Mouse (Mus musculus) G1E (cell line): ENCODE results near the gene Arrdc2. TPM values are rescaled to one million over a fixed set of nuclear protein-coding genes. Genes with fewer than 3 reads are reported as not detected.

Experiments used
- ATAC-seq: 2 replicates; pipeline ENCODE4 v1.8.0; 2016; ENCODE audit warnings: mild to moderate bottlenecking; ENCODE audit not compliant: insufficient number of reproducible peaks, poor library complexity, low FRiP score, severe bottlenecking; ENCODE audit errors: extremely low read depth
- DNase-seq: peaks from one replicate; pipeline ENCODE4 v3.0.0; 2012; ENCODE audit warnings: low spot score
- H3K27me3 ChIP-seq: 2 replicates; pipeline ENCODE4 v1.6.1; 2012; ENCODE audit warnings: mild to moderate bottlenecking, low read length, inconsistent platforms; ENCODE audit not compliant: insufficient read depth
- H3K36me3 ChIP-seq: replicated peaks from 2 replicates; pipeline ENCODE3; 2012; ENCODE audit warnings: mild to moderate bottlenecking, inconsistent platforms
- H3K4me1 ChIP-seq: 2 replicates; pipeline ENCODE4 v1.6.1; 2012; ENCODE audit warnings: low read depth, low read length, inconsistent platforms, mixed read lengths; ENCODE audit not compliant: insufficient read depth
- H3K4me3 ChIP-seq: 2 replicates; pipeline ENCODE4 v1.5.1; 2012; ENCODE audit warnings: low read depth, mild to moderate bottlenecking, inconsistent platforms, low read length, moderate library complexity, mixed read lengths
- H3K9me3 ChIP-seq: replicated peaks from 2 replicates; pipeline ENCODE4 v1.6.1; 2012; ENCODE audit warnings: inconsistent platforms
- CTCF ChIP-seq: IDR thresholded peaks from 2 replicates; pipeline ENCODE4 v1.5.1; 2012; ENCODE audit warnings: low read depth, low read length, inconsistent platforms, mixed read lengths
- GATA1 ChIP-seq: IDR thresholded peaks from 2 replicates; pipeline ENCODE4 v1.6.1; 2012; ENCODE audit warnings: borderline replicate concordance, low read length, inconsistent platforms, mixed read lengths
- GATA2 ChIP-seq: IDR thresholded peaks from 2 replicates; pipeline ENCODE4 v1.6.1; 2012; ENCODE audit warnings: low read depth, low read length, inconsistent platforms, borderline replicate concordance
- POLR2AphosphoS5 ChIP-seq: IDR thresholded peaks from 2 replicates; pipeline ENCODE4 v1.6.1; 2012; ENCODE audit warnings: low read depth, low read length, inconsistent platforms; ENCODE audit not compliant: insufficient replicate concordance
- TAL1 ChIP-seq: conservative IDR thresholded peaks from 2 replicates; pipeline ENCODE4 v1.6.1; 2012; ENCODE audit warnings: low read depth, low read length, inconsistent platforms, mixed read lengths
- polyA plus RNA-seq: library from polyadenylated mRNA; stranded (reverse); fragments of >175 nt; gene quantifications from 2 replicates; pipeline ENCODE4 v1.2.3, GENCODE M21; 2012
- total RNA-seq, 2 experiments: library from RNA; stranded (forward) in 1 of 2; stranded (reverse) in 1 of 2; fragments of 200-1000 nt in 1 of 2; fragments of >200 nt in 1 of 2; fragmentation: Nextera tagmentation in 1 of 2; gene quantifications; 2 replicates each; pipeline ENCODE4 v1.2.3; 2014 to 2017

The Arrdc2 gene
- total and polyA plus RNA-seq, 3 experiments, result 12.3 to 78.9 (median 19.6) TPM

DNA sequence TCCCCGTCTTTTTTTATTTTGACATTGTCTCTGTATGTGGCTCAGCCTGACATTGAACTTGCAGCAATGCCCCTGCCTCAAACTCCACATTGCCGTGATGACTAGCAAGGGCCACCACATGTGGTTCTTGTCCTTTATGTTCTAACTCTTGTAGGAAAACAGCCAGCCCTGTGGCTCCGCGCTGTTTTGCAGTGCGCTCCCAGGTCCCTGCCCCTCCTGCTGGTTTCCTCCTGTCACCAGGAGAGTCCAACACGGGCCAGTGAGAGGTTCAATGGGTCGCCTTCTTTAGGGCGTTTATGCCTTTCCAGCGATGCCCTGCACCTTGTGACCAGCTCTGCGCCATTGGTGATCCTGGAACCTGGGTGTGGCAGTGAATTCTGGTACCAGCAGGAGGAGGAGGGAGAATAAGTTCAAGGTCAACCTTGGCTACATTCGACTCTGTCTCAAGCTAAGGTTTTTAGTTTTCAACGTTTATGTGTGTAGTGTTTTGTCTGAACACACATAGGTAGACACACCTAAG lies 26.5 kb upstream of the Arrdc2 start:
- peaks cover 65% of the 10 kb centered on the region for H3K4me1 ChIP-seq
- ATAC-seq, result no peak
- peaks cover 41% of the 10 kb centered on the region for H3K36me3 ChIP-seq
- TF ChIP-seq GATA2 (no peak), TAL1 (no peak), GATA1 (no peak), CTCF (no peak), POLR2AphosphoS5 (no peak)
- no peak for DNase-seq
- no peaks in the 10 kb centered on the region for H3K9me3 ChIP-seq
- peak overlapping the region; percentile 75; the same call in 1 of the 2 replicates for H3K4me3 ChIP-seq
- H3K27me3 ChIP-seq, result peaks cover 40% of the 10 kb centered on the region

GRCm38 (mm10) chr8:70865350-70866000 lies 26.0 kb upstream of the Arrdc2 start:
- Histone ChIP-seq H3K4me1 (peaks cover 61% of the 10 kb centered on the region), H3K9me3 (no peaks in the 10 kb centered on the region), H3K27me3 (peaks cover 40% of the 10 kb centered on the region), H3K4me3 (peak overlapping the region; percentile 75), H3K36me3 (peaks cover 36% of the 10 kb centered on the region)
- DNase-seq (peak; percentile 93), ATAC-seq (peak; percentile 77)
- TF ChIP-seq CTCF, result no peak
- no peak for TF ChIP-seq GATA2
- TF ChIP-seq GATA1, result no peak
- TF ChIP-seq POLR2AphosphoS5, result no peak

DNA sequence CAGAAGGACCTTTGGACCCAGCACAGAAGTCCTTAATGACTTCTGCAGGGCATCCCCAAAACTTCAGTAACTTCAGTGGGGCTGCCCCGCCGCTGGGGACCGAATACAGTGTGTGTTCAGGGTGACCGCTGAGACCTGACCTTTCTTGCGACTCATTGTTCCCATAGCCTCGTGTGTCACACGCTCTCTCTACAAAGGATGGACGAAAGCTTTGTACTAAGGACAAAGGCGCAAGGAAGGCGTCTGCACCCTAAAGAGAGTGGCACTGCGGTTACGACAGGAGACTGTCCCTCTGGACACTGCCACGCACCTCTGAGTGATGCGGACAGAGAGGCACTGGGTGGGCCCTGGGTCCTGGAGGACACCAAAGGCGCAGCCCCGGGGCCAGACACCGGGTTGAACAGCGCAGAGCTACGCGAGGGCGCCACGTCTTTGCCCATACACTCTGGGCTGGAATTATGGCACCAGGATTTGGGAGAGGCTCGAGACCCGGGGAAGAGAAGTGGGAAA lies 25.2 kb upstream of the Arrdc2 start:
- ATAC-seq, result no peak
- Histone ChIP-seq H3K4me3 (peak overlapping the region; percentile 75), H3K4me1 (peaks cover 58% of the 10 kb centered on the region), H3K27me3 (peaks cover 40% of the 10 kb centered on the region), H3K9me3 (no peaks in the 10 kb centered on the region), H3K36me3 (peaks cover 31% of the 10 kb centered on the region)
- no peak for TF ChIP-seq POLR2AphosphoS5
- no peak for TF ChIP-seq GATA2
- DNase-seq, result no peak

DNA sequence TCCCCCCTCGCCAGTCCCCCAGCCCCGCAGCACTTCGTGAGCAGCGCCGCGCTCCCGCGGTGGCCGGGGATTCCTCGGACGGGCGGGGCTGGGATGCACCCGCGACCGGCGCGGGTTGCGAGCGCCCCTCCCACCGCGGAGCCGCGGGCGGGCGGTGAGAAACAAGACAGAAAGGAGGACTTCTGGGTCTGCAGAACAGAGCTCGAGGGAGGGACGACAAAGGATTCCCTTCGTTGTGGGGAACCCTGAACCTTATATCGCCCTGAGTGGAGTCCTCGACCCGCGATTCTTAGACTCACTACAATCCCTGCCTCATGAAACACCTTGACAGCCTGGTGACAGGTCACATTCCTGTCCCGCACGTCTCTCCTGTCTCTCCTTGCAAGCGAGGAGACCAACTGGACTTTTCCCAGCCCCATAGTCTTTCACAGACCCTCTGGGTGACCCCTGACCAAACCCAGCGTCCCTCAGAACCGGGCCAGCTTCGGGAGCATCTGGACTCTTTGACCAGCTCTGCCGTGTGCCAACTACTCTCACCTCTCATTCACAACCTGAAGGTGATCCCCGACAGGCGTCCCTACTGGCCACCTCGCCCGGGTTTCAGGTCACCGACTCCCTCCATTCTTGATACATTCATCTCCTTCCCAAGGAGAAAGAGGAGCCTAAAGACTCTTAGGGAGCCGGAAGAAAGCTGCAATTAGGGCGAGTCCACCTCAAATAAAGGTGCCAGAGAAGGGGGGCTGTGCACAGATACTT lies 24.6 kb upstream of the Arrdc2 start:
- ATAC-seq, result no peak
- H3K9me3 ChIP-seq, result no peaks in the 10 kb centered on the region
- H3K27me3 ChIP-seq, result peaks cover 45% of the 10 kb centered on the region
- peaks cover 25% of the 10 kb centered on the region for H3K36me3 ChIP-seq
- TF ChIP-seq TAL1 (no peak), POLR2AphosphoS5 (no peak), CTCF (no peak), GATA1 (no peak), GATA2 (no peak)
- H3K4me1 ChIP-seq, result peaks cover 52% of the 10 kb centered on the region
- no peak for DNase-seq
- H3K4me3 ChIP-seq, result peak overlapping the region; percentile 75; the same call in 1 of the 2 replicates

DNA sequence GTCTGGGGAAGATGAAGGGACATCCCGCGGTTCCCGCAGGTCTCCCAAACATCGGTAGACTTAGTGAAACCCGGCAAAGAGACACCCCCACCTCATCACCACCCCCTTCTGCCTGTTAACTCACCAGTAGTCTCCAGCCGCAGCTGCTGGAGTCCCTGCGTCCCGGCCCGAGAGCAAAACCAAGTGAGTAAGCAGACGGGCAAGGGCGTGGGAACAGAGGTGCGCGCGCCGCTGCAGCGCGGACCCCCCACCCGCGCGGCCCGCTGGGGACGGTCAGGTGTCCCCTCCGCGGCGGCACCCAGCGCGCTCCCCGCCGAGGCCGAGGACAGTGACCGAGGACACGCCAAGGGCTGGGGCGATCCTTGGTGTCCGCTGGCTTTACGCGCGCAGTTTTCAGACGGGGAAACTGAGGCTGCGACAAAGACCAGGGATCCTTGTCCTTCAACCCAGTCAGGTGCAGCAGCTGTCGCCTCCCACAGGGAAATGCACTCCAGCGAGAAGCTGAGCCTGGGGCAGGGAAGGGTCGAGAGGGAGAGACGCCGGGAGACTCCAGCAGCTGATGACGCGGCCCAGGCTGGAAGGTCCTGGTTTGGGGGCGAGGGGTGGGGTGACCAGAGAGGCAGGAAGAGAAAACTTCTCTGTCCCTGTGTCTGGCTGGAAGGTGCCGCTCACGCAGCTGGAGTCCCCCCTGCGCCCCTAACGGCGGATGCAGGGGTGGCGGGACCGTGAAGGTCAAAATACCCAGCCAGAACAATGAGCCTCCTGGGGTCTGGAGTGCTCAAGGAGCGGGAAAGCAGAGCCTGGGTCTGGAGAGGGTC lies 23.5 kb upstream of the Arrdc2 start, which contains the start of gene Kcnn1:
Gene Kcnn1 (minus strand): TSS at position 435 of the 818 bp plus-strand sequence.
- DNase-seq (no peak), ATAC-seq (no peak)
- peak within 1 kb of the TSS; percentile 59; the same call in 1 of the 2 replicates for H3K4me3 ChIP-seq
- H3K4me1 ChIP-seq, result peaks cover 49% of the 10 kb centered on the region
- H3K9me3 ChIP-seq, result no peaks in the 10 kb centered on the region
- H3K36me3 ChIP-seq, result peaks cover 14% of the 10 kb centered on the region
- peaks cover 49% of the 10 kb centered on the region for H3K27me3 ChIP-seq
- TF ChIP-seq POLR2AphosphoS5 (no peak), TAL1 (no peak), GATA2 (no peak), CTCF (no peak), GATA1 (no peak)

DNA sequence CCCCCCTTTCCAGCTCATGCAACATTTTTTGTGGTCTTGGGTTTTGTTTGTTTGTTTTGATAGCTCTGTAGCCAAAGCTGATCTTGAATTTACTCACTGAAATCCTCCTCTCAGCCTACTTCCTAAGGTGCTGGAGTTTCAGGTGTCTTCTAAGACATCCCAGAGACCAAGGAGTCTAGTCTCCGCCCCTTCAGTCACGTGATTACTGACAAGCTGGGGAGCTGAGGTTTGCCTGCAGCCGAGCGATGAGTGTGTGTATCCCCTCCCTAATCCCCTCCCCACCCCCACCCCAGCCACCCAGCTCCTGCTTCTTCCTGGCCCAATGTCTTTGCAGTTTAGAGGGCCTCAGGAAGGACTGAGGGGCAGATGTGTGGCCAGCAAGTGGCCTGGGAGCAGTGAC lies 18.0 kb upstream of the Arrdc2 start:
- ATAC-seq (no peak), DNase-seq (no peak)
- Histone ChIP-seq H3K27me3 (peaks cover 64% of the 10 kb centered on the region), H3K4me1 (peaks cover 41% of the 10 kb centered on the region), H3K9me3 (no peaks in the 10 kb centered on the region), H3K36me3 (no peaks in the 10 kb centered on the region), H3K4me3 (no peak overlapping the region)
- TF ChIP-seq TAL1 (no peak), CTCF (no peak), GATA1 (no peak), GATA2 (no peak), POLR2AphosphoS5 (no peak)
